Mouse (Mus musculus) embryonic fibroblast, embryonic 13.5 days (primary cell): ENCODE measurements at regions not wholly inside any gene's neighbourhood (a gene's known extent, or its start where the extent isn't known, plus 50 kb on each side); places are given as distances from the start of the nearest gene placed in this dataset.

Experiments
- H3K27ac ChIP-seq: 2 replicates; pipeline ENCODE4 v1.5.1; 2012; ENCODE audit warnings: low read length, control low read depth, inconsistent platforms; ENCODE audit not compliant: insufficient read depth
- H3K4me1 ChIP-seq: 2 replicates; pipeline ENCODE4 v1.6.1; 2011; ENCODE audit warnings: low read length; ENCODE audit not compliant: control insufficient read depth, insufficient read depth
- H3K4me3 ChIP-seq: 2 replicates; pipeline ENCODE4 v1.5.1; 2011; ENCODE audit warnings: mild to moderate bottlenecking, control low read depth, low read length; ENCODE audit not compliant: insufficient read depth
- CTCF ChIP-seq: IDR thresholded peaks from 2 replicates; pipeline ENCODE4 v1.5.1; 2011; ENCODE audit warnings: mild to moderate bottlenecking, control low read depth, low read length, moderate library complexity, borderline replicate concordance; ENCODE audit not compliant: insufficient read depth
- POLR2A ChIP-seq: IDR thresholded peaks from 2 replicates; pipeline ENCODE4 v1.6.1; 2011; ENCODE audit warnings: low read depth, mild to moderate bottlenecking, control low read depth, low read length, moderate library complexity

GRCm38 (mm10) chr7:51790690-51791560 is 70.9 kb upstream of the Gas2 start:
- no peak for TF ChIP-seq CTCF
- Histone ChIP-seq H3K27ac (no peak overlapping the region; the same call in 1 of the 2 replicates), H3K4me1 (no peaks in the 10 kb centered on the region), H3K4me3 (no peak overlapping the region)

GRCm38 (mm10) chr7:51791561-51791863 is 70.3 kb upstream of the Gas2 start:
- TF ChIP-seq POLR2A (no peak), CTCF (no peak)
- Histone ChIP-seq H3K27ac (no peak overlapping the region; the same call in 1 of the 2 replicates), H3K4me1 (no peaks in the 10 kb centered on the region), H3K4me3 (no peak overlapping the region)
